Mouse (Mus musculus): Measurements from ENCODE around the gene C730034F03Rik. TPM values are rescaled to one million over a fixed set of nuclear protein-coding genes. Genes with fewer than 3 reads are reported as not detected.
"Not testable (repeated sequence)": the region's sequence is repeated elsewhere in the genome, so short reads cannot be mapped to it uniquely, and the experiment has no call there.

The C730034F03Rik gene
- total and polyA plus RNA-seq, 3 experiments, result 1.0 to 1.2 (median 1.2) TPM

DNA sequence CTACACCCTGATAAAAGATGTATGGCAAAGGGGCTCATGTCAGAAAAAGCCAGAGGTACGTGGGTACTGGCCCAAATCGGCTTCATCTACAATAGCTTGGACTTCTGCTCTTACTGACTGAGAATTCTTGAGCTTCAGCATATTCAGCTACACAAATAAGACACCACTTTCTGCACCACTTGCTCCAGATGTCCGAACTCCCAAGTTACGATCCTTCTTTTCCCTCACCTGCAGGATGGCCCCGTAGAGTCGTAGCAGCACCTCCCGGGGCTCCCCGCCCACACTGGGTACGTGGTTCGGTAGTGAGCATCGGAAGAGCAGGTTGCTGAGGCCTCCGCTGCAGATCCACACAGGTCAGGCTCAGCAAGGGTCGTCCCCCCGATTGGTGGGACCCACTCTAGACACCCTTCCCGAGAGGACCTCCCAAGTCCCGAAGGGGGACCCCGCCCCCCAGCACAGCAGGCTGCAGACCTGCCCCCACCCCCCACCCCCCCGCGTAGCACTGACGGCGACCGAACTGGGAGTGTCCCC is 503 bp upstream of the C730034F03Rik start:
- H3K4me1 ChIP-seq (ENCODE audit: control insufficient read depth, insufficient read depth, low read length), result no peaks in the 10 kb centered on the region; the same call in 1 of the 2 replicates
- H3K79me2 ChIP-seq (replicated peaks; ENCODE audit: control insufficient read depth, insufficient read depth, low read length), result no peaks in the 10 kb centered on the region
- H3K4me3 ChIP-seq, result peak overlapping the region; percentile 99
- intact Hi-C loops (cut with DNase I), result loop anchor here (2.0 kb wide), 1 partner anchor 54 kb away; no protein-coding TSS in a partner anchor
- DNase-seq, result peak in 1 of 2 experiments; percentile 32
- H3K36me3 ChIP-seq (ENCODE audit: control insufficient read depth, insufficient read depth, low read length), result peaks cover 8% of the 10 kb centered on the region
- H3K27me3 ChIP-seq (ENCODE audit: control insufficient read depth, insufficient read depth, low read length), result no peaks in the 10 kb centered on the region
- no peak for TF ChIP-seq CTCF (IDR thresholded peaks at IDR 0.05)
- TF ChIP-seq EP300 (IDR thresholded peaks at IDR 0.05; ENCODE audit: insufficient read depth, low read depth, low read length), result no peak
- TF ChIP-seq POLR2A (IDR thresholded peaks at IDR 0.05; ENCODE audit: insufficient read depth, low read depth, low read length), result no peak
- H3K27ac ChIP-seq, result peak overlapping the region; percentile 99
- H3K9ac ChIP-seq (ENCODE audit: low read depth, low read length), result peak overlapping the region; percentile 74
- WGBS, result 5% methylated on average over 22 of the region's 22 CpGs

DNA sequence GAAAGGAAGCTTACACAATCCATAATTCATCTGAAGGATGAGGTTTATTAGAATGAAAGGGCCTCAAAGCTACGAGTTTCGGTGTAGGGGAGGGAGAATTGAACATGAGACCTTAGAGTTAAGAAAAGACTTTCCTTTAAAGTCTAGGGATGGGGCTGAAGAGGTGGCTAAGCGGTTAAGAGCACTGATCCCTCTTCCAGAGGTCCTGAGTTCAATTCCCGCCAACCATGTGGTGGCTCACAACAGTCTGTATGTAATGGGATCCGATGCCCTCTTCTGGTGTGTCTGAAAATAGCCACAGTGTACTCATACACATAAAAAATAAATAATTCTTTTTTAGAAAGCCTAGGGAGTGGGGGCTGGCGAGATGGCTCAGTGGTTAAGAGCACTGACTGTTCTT is 952 bp downstream of the C730034F03Rik start:
- Histone ChIP-seq H3K4me3 (peak overlapping the region; percentile 99), H3K27ac (peak overlapping the region; percentile 99), H3K4me1 (ENCODE audit: control insufficient read depth, insufficient read depth, low read length) (no peaks in the 10 kb centered on the region; the same call in 1 of the 2 replicates), H3K79me2 (replicated peaks; ENCODE audit: control insufficient read depth, insufficient read depth, low read length) (no peaks in the 10 kb centered on the region), H3K36me3 (ENCODE audit: control insufficient read depth, insufficient read depth, low read length) (peaks cover 8% of the 10 kb centered on the region), H3K9ac (ENCODE audit: low read depth, low read length) (no peak overlapping the region; the same call in 1 of the 2 replicates), H3K27me3 (ENCODE audit: control insufficient read depth, insufficient read depth, low read length) (no peaks in the 10 kb centered on the region)
- TF ChIP-seq EP300 (IDR thresholded peaks at IDR 0.05; ENCODE audit: insufficient read depth, low read depth, low read length) (no peak), CTCF (IDR thresholded peaks at IDR 0.05) (peak; percentile 31)
- WGBS, result 39% methylated on average over 6 of the region's 6 CpGs
- no peak for DNase-seq
- intact Hi-C loops (cut with DNase I), result no loop called here

DNA sequence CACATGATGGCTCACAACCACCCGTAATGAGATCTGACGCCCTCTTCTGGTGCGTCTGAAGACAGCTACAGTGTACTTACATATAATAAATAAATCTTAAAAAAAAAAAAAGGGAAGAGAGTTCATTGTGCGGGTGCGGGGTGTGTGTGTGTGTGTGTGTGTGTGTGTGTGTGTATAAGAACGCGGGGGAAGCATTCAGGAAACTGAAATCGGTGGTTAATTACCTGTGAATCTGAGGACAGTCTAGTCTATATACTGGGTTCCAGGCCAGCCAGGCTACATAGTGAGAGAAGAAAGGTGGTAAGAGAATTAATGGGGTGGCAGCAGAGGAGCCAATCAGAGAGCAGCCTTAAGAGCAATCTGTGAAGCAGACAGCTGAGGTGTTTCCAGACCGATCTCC is 1.4 kb downstream of the C730034F03Rik start:
- H3K9ac ChIP-seq (ENCODE audit: low read depth, low read length); H3K27me3 ChIP-seq (ENCODE audit: control insufficient read depth, insufficient read depth, low read length); intact Hi-C loops (cut with DNase I); H3K4me3 ChIP-seq; H3K27ac ChIP-seq; DNase-seq; H3K79me2 ChIP-seq (replicated peaks; ENCODE audit: control insufficient read depth, insufficient read depth, low read length); H3K4me1 ChIP-seq (ENCODE audit: control insufficient read depth, insufficient read depth, low read length); H3K36me3 ChIP-seq (ENCODE audit: control insufficient read depth, insufficient read depth, low read length): not testable (repeated sequence)
- WGBS, result 69% methylated on average over 9 of the region's 9 CpGs

DNA sequence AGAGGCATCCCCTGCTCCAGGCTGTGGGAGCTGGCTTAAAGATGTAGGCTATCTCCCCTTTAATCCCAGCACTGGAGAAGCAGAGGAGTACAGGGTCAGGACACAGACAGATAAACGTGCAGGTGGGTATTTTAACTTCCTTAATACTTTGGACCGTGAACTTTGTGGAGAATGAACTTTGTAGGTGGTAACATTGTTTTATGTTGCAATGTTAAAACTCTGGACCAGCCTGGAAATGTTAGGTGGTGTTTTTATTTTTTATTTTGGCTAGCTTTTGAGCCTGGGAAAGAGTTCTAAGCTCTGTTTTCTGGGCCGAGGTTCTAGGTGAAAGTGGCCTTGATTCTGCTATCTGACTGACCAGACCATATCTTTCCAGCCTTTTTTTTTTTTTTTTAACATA is 1.9 kb downstream of the C730034F03Rik start:
- intact Hi-C loops (cut with DNase I), result no loop called here
- no peak overlapping the region for H3K9ac ChIP-seq (ENCODE audit: low read depth, low read length)
- WGBS, result 69% methylated on average over 3 of the region's 3 CpGs

DNA sequence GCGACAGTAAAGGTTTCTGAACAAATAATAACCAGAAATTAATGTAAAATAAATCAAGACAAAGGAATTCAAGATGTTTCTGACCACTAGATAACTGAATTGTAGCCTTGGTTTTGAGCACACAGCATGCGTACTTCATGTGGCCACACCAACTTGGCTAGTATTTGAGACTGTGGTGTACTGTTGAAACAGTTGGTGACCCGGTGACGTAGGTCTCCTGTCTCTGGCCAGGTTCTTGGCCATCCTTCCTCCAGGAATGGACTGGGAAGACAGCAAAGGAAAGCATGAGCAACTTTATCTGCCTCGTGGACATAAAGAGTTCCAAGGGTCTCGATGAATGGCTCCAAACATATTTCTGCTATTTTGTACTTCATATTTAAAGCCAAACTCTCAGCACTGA is 2.4 kb downstream of the C730034F03Rik start:
- H3K9ac ChIP-seq (ENCODE audit: low read depth, low read length), result no peak overlapping the region
- no peaks in the 10 kb centered on the region for H3K79me2 ChIP-seq (replicated peaks; ENCODE audit: control insufficient read depth, insufficient read depth, low read length)
- TF ChIP-seq CTCF (IDR thresholded peaks at IDR 0.05) (no peak), POLR2A (IDR thresholded peaks at IDR 0.05; ENCODE audit: insufficient read depth, low read depth, low read length) (no peak), EP300 (IDR thresholded peaks at IDR 0.05; ENCODE audit: insufficient read depth, low read depth, low read length) (no peak)
- no peak overlapping the region for H3K4me3 ChIP-seq
- no peak overlapping the region for H3K27ac ChIP-seq
- H3K36me3 ChIP-seq (ENCODE audit: control insufficient read depth, insufficient read depth, low read length), result peaks cover 5% of the 10 kb centered on the region
- no peaks in the 10 kb centered on the region for H3K27me3 ChIP-seq (ENCODE audit: control insufficient read depth, insufficient read depth, low read length)
- no peak for DNase-seq
- no peaks in the 10 kb centered on the region; the same call in 1 of the 2 replicates for H3K4me1 ChIP-seq (ENCODE audit: control insufficient read depth, insufficient read depth, low read length)
- 88% methylated on average over 6 of the region's 6 CpGs for WGBS
- intact Hi-C loops (cut with DNase I), result no loop called here

More for the DNA sequence above, 1.9 kb downstream of the C730034F03Rik start:
- no peaks in the 10 kb centered on the region; the same call in 1 of the 2 replicates for H3K4me1 ChIP-seq (ENCODE audit: control insufficient read depth, insufficient read depth, low read length)
- H3K4me3 ChIP-seq, result no peak overlapping the region
- H3K79me2 ChIP-seq (replicated peaks; ENCODE audit: control insufficient read depth, insufficient read depth, low read length), result no peaks in the 10 kb centered on the region
- no peaks in the 10 kb centered on the region for H3K27me3 ChIP-seq (ENCODE audit: control insufficient read depth, insufficient read depth, low read length)
- peaks cover 6% of the 10 kb centered on the region for H3K36me3 ChIP-seq (ENCODE audit: control insufficient read depth, insufficient read depth, low read length)
- TF ChIP-seq EP300 (IDR thresholded peaks at IDR 0.05; ENCODE audit: insufficient read depth, low read depth, low read length) (no peak), CTCF (IDR thresholded peaks at IDR 0.05) (no peak), POLR2A (IDR thresholded peaks at IDR 0.05; ENCODE audit: insufficient read depth, low read depth, low read length) (no peak)
- H3K27ac ChIP-seq, result no peak overlapping the region
- no peak for DNase-seq

DNA sequence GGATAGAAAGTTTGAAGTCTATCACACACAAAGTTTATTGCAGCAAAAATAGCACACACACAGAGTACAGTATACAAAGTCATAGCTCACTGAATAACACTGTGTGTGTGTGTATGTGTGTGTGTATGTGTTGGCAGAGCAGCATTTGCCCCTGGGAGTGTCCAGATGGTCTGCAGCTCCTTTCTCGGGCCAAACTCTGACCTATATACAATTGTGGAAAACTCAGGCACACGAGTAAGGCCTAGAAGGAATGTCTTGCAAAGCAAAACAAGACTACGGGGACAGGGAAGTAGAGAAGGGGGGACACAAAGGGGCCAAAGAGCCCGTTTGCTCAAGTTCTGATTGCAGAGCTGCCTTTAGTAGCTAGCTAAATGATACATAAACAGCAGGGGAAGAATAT is 3.6 kb downstream of the C730034F03Rik start:
- no peaks in the 10 kb centered on the region for H3K79me2 ChIP-seq (replicated peaks; ENCODE audit: control insufficient read depth, insufficient read depth, low read length)
- H3K4me3 ChIP-seq, result no peak overlapping the region
- TF ChIP-seq CTCF (IDR thresholded peaks at IDR 0.05), result no peak
- H3K4me1 ChIP-seq (ENCODE audit: control insufficient read depth, insufficient read depth, low read length), result no peaks in the 10 kb centered on the region; the same call in 1 of the 2 replicates
- 66% methylated on average over 4 of the region's 4 CpGs for WGBS
- no peak overlapping the region for H3K9ac ChIP-seq (ENCODE audit: low read depth, low read length)
- no peaks in the 10 kb centered on the region for H3K27me3 ChIP-seq (ENCODE audit: control insufficient read depth, insufficient read depth, low read length)
- no peak for DNase-seq
- intact Hi-C loops (cut with DNase I), result no loop called here
- no peaks in the 10 kb centered on the region for H3K36me3 ChIP-seq (ENCODE audit: control insufficient read depth, insufficient read depth, low read length)
- no peak overlapping the region for H3K27ac ChIP-seq

Data from heart, adult 2 months (tissue).